Mouse (Mus musculus) gastrocnemius, postnatal 25 days (tissue): ENCODE data around the gene Gm5934. TPM values are rescaled to one million over a fixed set of nuclear protein-coding genes. Genes with fewer than 3 reads are reported as not detected.
"Not testable (repeated sequence)": the region's sequence is repeated elsewhere in the genome, so short reads cannot be mapped to it uniquely, and the experiment has no call there.

Experiments used
- DNase-seq: peaks from one replicate; pipeline ENCODE4 v3.0.0; 2022
- long read RNA-seq, 2 experiments: library from polyadenylated mRNA; stranded (forward); transcript quantifications; one replicate each; pipeline ENCODE4 v2.0.0; 2021
- total RNA-seq, 2 experiments: library from RNA; stranded (reverse); gene quantifications; 1 replicate in 1 of 2; 2 replicates in 1 of 2; pipeline ENCODE4 v1.2.3; 2021

The Gm5934 gene
- not detected for total RNA-seq
- long read RNA-seq, experiment 1, result 0 reads
- long read RNA-seq, experiment 2, result 0 reads

- not testable (repeated sequence) for DNase-seq
Measured at GRCm38 (mm10) chrX:24500660-24501059, at the start of gene Gm5934. Gm5934 (minus strand) TSS chrX:24500760.

Other genes starting within 250 kb of the Gm5934 start
- gene Gm4297, start 74.1 kb upstream of the Gm5934 start, total RNA-seq, result not detected